Mouse (Mus musculus): ENCODE data around the gene Ankrd23.

DNA sequence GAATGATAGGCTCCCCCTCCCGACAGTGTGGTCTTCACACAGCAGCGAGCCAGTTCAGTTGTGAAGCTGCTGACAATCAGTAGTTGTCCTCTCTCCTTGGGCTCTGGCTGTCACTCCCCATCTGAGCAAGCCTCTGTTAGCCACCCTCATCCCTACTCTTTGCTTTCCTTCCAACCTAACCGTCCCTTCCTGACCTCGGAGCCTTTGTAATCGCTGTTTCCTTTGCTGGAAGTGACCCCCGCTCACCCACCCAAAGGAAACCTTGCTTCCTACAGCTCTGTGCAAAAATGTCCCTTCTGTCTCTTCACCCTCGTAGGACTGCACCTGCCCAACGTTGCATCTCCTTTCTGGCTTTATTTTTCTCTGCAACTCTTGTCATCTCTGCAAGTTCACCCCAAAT, 45.5 kb upstream of the Ankrd23 start:
- no peak for TF ChIP-seq CTCF (IDR thresholded peaks at IDR 0.05; ENCODE audit: borderline replicate concordance, control insufficient read depth, extremely low read depth, insufficient read depth, low read length, poor library complexity)
- no peak for TF ChIP-seq POLR2A (IDR thresholded peaks at IDR 0.05; ENCODE audit: control insufficient read depth, extremely low read depth, insufficient read depth, low read length, poor library complexity)

Data from thymus, adult 2 months (tissue).